Mouse (Mus musculus) megakaryocyte progenitor cell, adult 5-6 weeks (primary cell): ENCODE results near the gene Scamp1. TPM values are rescaled to one million over a fixed set of nuclear protein-coding genes. Genes with fewer than 3 reads are reported as not detected.
A peak's percentile ranks its signal among the peaks of the same experiment; 100 is the strongest.

Source experiments
- ATAC-seq: replicated peaks from 2 replicates; pipeline ENCODE4 v1.8.0; 2016; ENCODE audit warnings: mild to moderate bottlenecking, moderate TSS enrichment, inconsistent platforms; ENCODE audit not compliant: poor library complexity
- total RNA-seq, 2 experiments: library from RNA; stranded (forward) in 1 of 2; stranded (reverse) in 1 of 2; fragments of 157-497, 149-512 nt in 1 of 2; fragments of 200-1000 nt in 1 of 2; gene quantifications; 2 replicates each; pipeline versions ENCODE4 v1.2.3 to v1.2.4; 2015 to 2017

Gene Scamp1
- total RNA-seq, 2 experiments from 2014 or later: 11.0 to 20.0 TPM

- ATAC-seq: no peak
Observed at GRCm38 (mm10) chr13:94180477-94181420, 104.9 kb downstream of the Scamp1 start.

DNA sequence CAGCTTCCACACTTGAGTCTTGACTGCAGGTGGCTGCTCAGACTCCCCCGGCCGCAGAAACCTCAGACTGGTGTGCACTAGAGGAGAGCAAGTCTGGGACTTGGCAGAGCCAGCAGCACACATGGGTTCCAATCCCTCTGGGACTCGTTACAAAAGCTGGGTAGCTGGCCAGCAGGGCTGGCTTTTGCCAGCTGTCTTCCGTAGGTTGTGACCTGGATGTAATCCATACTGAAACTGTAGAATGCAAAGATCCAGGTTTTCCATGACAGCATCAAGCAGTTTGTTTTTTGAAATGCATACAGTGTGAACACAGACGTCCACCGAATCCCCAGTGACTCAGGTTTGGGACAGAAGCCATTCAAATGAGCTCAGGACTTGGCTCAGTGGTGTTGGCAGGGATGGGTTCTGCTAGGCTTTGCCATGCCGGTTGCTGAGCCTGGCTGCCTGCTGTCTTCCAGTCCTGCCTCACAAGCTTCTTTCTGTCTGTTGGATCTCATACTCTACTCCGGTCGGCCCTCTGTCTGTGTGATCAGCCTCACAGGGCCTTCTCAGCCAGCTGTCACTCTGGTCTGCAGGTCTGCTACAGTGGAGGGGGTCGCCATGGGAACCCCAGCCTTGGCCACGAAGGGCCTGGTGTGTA is 107.1 kb downstream of the Scamp1 start:
- ATAC-seq: no peak

DNA sequence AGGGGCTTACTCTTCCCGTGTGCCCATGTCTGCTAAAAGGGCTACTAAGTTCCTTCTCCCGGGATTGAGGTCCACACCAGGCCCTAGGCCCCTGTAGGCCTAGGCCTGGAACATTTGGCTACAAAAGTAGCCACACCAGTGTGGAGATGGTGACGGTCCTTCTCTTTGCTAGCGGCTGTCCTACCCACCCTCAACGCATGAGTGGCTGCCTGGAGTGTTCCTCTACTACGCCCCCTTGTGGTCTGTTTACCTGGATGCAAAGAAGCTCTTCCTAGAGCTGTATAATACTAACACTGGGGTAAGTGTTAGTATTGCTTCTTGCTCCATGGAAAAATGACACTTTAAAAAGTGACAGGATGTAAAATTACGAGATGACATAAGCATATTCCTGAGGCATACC is 108.5 kb downstream of the Scamp1 start:
- ATAC-seq: peak; percentile 49

GRCm38 (mm10) chr13:94175379-94176050 is 110.1 kb downstream of the Scamp1 start:
- peak; percentile 45 for ATAC-seq

- ATAC-seq: peak; percentile 12
Observed at GRCm38 (mm10) chr13:94174577-94175279, 110.9 kb downstream of the Scamp1 start.

DNA sequence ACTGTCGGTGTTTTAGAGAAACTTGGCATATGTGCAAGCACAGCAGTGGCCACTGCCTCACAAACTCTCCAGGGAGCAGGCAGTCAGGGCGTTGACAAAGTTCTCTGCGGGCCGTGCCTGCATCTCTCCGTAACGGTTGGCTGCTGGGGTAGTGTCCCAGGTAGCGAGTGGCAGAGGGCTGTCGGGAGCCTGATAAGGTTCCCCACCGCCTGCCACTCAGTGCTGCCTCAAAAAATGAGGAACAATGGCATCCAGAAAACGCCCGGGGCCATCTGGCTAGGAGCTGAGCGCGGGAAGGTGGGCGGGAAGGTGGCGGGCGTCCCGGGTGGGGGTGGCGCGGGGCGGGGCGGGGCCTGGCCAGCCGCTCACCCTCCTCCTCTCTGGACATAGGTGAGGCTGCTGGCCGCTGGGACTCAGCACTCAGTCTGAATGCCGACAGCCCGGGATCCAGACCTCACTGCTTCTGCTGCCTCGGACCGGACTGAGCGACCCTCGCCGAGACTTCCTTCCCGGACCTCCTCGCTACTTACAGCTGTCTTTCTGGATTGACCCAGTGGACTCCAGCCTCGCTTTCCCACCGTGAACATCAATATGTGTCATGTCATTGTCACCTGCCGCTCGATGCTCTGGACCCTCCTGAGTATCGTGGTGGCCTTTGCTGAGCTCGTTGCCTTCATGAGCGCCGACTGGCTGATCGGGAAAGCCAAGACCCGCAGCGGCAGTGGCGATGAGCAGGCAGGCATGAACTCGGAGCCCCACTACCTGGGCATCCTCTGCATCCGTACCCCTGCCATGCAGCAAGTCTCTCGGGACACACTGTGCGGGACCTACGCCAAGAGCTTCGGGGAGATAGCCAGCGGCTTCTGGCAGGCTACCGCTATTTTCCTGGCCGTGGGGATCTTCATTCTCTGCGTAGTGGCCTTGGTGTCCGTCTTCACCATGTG is 111.8 kb downstream of the Scamp1 start:
- peak; percentile 65 for ATAC-seq

- peak; percentile 12 for ATAC-seq
Observed at GRCm38 (mm10) chr13:94172533-94173310, 112.9 kb downstream of the Scamp1 start.

DNA sequence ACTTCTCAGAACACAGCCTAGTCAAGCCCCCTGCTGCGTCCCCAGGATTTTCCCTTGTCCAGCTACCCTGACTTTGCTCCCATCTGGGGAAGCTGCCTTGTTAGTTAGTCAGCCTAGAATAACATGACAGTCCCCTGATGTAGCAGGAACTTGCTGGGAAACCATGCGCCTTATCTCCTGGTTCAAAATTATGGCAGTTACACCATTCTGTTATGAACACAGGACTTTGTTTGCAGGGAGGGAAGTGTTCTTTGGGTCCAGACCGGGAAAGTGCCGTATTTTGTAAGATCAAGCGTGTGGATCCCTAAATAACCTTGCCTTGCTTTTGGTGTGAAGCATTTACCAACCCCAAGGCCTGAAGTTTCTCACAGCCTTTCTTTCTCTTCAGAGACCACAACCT is 114.0 kb downstream of the Scamp1 start:
- no peak for ATAC-seq

DNA sequence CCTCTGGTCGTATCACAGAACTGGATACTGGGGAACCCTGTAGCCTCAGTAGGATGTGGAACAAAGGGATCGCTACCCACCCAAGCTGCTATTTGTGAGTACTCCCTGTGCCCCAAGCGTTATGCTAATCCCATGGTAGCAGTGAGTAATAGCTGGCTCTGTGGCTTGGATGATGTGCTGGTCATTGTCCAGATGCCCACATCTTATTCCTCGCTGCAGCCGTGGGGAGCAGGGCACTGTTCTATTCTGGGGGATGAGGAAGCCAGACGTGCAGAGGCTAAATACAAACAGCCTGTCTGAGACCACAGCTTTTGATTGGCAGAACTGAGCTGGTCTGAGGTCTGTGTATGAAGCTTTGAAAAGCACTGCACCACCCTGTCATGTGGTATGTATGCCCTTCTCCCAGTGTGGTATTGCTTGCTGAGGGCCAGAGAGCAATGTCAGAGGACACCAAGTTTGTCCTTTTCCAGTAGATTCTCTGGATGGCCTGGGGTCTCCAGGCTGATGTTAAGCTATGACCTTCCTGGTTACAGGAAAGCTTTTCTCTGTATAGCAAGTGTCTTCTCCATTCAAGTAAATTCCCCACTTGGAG is 116.2 kb downstream of the Scamp1 start:
- no peak for ATAC-seq

DNA sequence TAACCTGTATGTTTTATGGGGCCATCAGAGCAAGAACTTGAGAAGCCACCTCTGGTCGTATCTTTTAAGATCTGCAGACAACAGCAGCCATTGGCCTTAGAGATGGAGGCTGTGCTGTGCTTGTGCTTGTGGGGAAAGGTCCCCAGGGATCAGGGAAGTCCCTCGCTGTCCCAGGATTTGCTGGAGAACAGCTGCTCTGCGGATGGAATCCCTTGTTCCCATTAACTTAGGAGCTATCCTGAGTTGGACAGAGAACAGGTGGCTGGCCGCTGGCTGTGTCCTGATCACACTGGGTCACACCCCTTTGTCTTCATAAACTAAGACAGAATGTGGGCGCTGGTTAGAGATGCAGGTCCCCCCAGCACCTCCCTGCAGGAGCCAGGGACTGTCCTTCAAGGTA is 117.3 kb downstream of the Scamp1 start:
- no peak for ATAC-seq

DNA sequence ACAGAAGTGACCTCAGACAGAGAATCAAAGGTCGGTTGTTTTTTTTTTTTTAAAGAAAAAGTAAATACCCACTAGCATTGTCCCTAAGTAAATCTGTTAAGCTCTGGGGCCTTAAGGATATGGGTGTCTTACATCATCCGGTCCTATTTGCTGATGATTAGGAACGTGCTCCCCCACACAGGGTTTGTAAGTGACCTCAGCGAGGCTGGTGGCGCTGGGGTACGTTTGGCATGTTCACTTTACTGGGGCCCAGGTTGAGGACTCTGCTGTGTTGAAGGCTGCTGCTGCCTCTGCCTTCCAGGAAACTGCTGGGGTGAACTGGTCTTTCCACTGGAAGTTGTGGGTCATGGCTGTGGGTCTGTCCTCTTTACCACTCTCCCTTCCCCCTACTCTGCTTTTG is 121.2 kb downstream of the Scamp1 start:
- ATAC-seq: no peak

DNA sequence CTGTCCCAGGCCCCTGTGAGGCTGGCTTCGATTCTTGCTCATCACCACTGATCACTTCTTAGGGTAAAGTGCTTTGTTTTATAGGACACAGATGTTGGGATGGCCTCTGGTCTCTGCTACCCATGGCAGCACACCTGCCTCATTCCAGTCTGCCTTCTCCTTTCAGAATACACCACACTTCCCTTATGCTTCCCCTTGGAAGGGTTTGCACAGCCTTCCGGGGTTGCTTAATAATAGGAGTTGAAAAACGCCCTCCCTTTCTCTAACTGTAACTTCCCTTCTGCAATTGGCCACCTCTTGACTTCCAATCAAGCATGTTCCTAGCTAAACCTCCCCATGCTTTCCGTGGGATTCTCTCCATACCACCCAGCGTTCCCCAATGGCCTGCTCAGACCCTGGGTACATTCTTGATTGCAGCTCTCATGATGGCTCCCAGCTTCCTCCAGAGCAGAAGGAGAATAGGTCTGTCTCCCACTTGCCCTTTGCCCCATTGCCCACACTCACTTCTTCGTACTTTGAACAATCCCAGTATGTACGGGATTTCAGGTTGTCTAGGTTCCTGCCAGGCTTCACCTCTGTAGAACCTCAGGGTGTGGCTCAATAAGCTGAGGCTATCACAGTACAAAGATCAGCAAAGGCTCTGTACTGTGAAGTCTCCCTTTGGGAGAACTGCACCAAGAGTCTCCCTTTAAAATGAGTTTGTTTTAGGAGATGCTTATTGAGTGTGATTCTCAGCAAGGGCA is 126.0 kb downstream of the Scamp1 start:
- peak; percentile 48 for ATAC-seq

- no peak for ATAC-seq
Observed at GRCm38 (mm10) chr13:94158864-94159477, 126.7 kb downstream of the Scamp1 start.

DNA sequence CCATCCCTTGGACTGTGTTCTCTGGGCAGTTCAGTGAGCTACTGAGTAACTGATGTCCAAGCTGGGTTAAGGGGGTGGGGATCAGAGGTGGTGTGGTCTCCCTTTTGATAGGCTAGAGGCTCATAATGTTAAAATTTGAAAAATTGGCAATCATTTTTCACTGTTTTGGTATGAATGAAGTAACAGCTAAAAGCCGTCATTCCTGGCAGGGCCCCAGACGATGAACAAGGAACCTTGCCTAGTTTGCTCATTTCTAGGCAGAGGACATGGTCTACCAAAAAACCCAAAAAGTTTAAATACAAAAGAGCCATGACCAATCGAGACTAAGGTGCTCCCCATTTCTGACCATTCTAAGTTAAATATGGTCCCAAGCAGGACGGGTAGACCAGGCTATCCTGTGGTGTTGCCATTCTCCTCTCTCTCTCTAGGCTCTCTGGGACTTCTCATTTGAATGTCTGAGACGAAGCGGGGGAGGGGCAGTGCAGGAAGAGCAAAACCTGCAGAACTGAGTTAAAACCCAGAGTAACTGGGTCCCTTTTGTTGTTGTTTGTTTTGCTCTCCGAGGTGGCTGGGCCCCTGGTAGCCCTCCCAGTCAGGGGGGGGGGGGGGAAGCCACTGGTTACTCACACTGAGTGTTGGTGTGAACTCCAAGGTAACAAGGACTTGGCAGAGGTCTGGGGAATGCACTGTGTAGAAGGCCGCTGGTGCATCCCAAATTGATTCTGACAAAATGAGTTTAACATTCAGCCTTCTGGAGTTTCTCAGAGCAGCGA is 129.8 kb downstream of the Scamp1 start:
- no peak for ATAC-seq

- peak; percentile 75 for ATAC-seq
Observed at GRCm38 (mm10) chr13:94154512-94155296, 131.0 kb downstream of the Scamp1 start.

- no peak for ATAC-seq
Observed at GRCm38 (mm10) chr13:94153658-94154057, 132.0 kb downstream of the Scamp1 start.
